Mouse (Mus musculus) hematopoietic stem cell, adult 5-6 weeks (primary cell): ENCODE data around the gene Fcnb. TPM values are rescaled to one million over a fixed set of nuclear protein-coding genes. Genes with fewer than 3 reads are reported as not detected.

Experiments
- ATAC-seq, 2 experiments: fragments of 125-278 bp in 1 of 2; replicated peaks in 1 of 2; 2 replicates each; pipeline ENCODE4 v1.8.0; 2016 to 2017; ENCODE audit warnings: inconsistent platforms in 2 of 2, mild to moderate bottlenecking in 2 of 2, moderate number of reproducible peaks in 2 of 2, low read depth in 1 of 2, moderate TSS enrichment in 1 of 2; ENCODE audit not compliant: low FRiP score in 2 of 2, poor library complexity in 2 of 2, severe bottlenecking in 2 of 2, insufficient read depth in 1 of 2, low TSS enrichment in 1 of 2
- total RNA-seq: library from RNA; stranded (forward); fragments of 172-1452, 232-1000 nt; gene quantifications from 2 replicates; pipeline ENCODE4 v1.2.3, GENCODE M21; 2017

The Fcnb gene
- total RNA-seq, 1 experiment from 2014 or later = 30.2 TPM

DNA sequence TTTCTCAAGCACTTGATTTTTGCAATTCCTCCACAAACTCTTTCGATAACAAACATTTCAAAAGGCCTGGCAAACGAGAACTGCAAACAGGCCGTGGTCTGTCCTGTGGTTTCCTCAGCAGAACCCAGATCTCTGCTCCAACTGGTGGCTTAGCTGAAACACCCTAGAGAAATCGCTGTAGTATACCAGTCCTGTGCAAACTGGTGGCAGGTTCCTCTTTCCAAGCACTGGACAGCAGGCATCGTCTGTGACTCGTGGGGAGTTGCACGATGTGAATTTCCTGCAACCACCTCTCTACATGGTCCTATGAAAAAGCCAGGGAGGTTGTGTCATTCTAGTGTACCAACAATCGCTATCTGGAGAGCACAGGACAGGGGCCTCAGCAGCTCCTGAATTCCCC lies 7.4 kb upstream of the Fcnb start:
- ATAC-seq = peak; percentile 91 to 95

DNA sequence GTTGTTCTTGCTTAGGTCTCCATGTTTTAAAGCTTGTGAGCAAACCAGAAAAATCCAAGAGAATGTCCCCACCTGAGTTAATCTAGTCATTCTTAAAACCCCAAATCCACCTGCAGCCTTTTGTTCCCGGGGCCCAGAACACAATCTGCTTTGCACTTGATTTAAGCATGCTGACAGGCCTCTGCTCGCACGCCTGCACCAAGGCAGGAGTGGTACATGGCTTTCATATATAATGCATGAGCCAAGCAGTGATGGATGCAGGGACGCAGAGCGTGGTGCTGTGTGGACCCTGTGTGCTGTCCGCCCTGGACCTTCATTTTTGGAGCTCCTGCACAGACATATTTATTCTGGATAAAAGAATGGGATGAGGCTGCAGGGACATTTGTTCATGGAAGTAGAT lies 6.4 kb upstream of the Fcnb start:
- ATAC-seq = no peak

DNA sequence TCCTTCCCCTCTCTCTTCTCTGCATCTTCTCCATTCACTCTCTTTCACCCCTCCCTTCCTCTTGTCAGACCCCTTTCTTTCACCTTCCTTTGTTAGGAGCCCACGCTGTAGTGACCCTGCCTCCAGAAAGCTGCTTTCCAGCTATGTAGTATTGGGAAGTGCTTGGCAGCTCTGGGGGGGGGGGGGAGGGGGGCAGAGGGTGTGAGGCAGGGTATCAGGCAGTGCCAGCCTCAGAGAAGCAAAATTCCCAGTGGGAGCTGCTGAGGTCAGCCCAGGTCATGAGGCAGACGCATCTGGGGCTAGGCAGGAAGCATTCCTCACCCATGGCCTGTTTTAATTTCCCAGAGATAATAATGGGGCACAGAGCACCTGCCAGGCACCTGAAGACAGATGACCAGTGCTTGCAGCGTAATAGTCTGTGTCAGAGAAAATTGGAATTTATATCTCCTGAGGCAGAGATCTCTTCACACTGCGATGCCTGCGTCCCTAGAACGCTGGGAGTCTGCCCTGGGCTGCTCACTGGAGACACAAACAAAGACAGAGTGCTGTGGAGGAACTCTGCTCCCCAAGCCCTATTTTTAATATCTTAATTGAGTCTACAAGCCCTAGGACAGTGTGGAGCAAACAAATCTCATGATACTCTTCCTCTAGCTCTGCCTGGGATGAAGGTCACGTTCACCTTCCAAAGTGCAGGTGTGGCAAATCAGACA lies 5.8 kb upstream of the Fcnb start:
- no peak for ATAC-seq

DNA sequence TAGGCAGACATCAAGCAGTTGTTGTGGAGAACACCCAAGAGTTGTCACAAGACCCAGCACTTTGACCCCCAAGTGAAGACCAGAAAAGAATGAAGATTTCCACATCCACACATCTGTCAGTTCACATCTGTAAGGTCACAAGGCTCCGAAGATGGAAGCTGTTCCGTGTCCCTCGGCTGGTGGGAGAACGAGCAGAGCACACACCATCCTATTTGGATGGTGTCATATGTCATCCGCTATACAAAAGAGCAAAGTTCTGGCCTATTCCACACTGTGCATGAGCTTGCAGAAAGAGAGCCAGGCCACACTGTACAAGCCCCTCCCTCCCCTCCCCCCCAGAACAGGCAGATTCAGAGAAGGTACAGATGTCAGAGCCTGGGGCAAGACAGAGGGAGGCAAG lies 4.4 kb upstream of the Fcnb start:
- no peak for ATAC-seq

DNA sequence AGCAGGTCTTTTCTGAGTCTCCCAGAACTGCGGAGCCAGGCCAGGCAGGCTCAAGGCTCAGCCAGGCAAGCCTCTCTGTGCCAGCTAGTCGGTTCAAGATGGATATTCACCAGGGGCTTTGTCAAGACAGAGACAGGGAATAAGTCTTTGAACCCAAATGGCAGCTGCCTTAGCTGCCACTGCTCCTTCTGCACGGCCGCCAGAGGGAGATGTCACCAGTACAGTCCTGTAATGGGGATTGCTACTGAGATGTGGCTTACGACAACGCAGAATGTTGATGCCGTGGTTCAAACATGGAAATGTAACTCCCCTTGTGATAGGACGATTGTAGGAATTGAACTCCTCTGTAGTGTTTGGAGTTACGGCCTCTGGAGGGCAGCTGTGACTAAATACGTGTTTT lies 1.4 kb upstream of the Fcnb start:
- no peak for ATAC-seq

DNA sequence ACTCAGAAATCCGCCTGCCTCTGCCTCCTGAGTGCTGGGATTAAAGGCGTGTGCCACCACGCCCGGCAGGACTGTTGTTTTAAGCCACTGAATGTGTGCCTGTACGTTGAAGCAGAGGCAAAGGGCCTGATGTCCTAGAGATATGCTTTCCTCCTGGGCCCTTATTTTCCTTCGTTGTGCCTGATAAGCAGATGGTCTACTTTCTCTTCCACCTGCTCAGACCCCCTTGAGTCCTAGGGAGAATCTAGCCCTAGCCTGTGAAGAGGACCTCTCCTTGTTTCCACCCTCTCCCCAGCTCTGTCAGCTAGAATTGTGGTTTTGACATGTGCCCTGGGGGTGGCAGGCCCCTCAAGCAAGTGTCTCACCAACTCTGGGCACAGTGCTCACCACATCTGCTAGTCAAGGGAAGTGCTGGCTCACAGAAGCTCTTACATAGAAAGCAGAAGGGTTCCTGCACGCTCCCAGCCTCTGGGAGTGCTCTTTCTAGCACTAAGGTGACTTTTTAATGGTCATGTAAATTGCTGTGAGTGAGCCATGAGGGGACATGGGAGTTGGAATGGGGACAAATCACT lies 9.0 kb downstream of the Fcnb start:
- ATAC-seq = peak; percentile 34 to 66; a peak in 3 of 4 replicates

GRCm38 (mm10) chr2:28068537-28068878 lies 16.2 kb downstream of the Fcnb start:
- 0 out of 4 replicates have a peak, but pooled peaks of 1 of the 2 experiments have one; percentile 13 for ATAC-seq

- ATAC-seq = 0 out of 4 replicates have a peak, but pooled peaks of 1 of the 2 experiments have one; percentile 16
Observed at GRCm38 (mm10) chr2:28067821-28068536, 16.7 kb downstream of the Fcnb start.

GRCm38 (mm10) chr2:28067175-28067574 lies 17.5 kb downstream of the Fcnb start:
- ATAC-seq = no peak

GRCm38 (mm10) chr2:28066686-28067085 lies 18.0 kb downstream of the Fcnb start:
- no peak for ATAC-seq

DNA sequence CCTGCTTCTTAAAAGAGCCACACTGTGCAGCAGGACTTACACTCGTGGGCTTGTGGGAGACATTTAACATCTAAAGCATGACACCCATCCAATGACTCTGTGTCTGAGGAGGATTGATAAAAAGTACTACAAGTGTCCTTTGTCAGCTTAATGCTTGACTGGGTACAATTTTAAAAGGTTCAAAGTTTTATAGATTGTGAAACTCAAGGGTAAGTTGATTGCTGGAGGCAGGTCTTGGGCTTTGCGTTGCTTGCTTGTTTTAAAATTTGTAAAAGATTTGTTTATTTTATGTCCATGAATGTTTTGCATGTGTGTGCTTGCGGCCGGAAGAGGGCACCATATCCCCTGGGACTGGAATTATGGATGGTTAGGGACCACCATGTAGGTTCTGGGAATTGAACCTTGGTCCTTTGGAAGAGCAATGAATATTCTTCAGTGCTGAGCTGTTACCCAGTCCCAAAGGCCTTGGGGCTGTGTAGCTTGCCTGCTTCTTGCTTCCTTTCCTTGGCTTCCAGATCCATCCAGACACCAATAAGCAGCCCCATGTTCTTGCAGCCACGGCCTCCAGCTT lies 19.5 kb downstream of the Fcnb start:
- no peak for ATAC-seq

GRCm38 (mm10) chr2:28064339-28065080 lies 20.2 kb downstream of the Fcnb start:
- no peak for ATAC-seq

DNA sequence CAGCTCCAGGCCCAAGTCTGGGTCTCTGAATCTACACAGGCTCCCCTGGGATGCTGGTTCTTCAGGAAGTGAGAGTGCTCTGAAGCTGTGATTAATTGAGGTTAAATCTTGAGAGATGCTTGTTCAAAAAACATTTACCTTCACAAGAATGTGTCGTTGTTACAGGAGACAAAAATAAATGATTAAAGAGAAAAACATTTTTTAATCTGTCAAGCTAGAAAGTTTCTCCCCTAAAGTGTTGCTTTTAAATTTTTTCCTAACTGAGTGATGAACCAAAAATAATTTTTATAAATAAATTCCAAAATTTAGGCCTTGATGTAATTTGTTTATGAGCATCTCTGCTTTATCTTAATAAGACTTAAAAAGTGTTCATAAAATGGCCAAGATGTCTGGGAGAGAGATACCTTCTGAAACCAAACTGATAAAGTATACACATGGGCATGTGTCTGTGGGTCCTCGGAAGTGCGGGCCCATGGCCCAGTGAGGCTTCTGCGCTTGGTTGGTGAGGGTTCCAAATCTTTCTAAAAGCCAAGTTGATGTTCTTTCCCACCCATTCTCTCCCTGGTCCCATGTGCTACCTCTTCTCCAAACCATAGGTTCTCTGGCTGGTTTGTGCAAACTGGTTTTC lies 20.9 kb downstream of the Fcnb start:
- ATAC-seq = no peak

GRCm38 (mm10) chr2:28059922-28060321 lies 24.8 kb downstream of the Fcnb start:
- ATAC-seq = no peak

- ATAC-seq = no peak
Observed at GRCm38 (mm10) chr2:28047092-28047491, 37.6 kb downstream of the Fcnb start.

DNA sequence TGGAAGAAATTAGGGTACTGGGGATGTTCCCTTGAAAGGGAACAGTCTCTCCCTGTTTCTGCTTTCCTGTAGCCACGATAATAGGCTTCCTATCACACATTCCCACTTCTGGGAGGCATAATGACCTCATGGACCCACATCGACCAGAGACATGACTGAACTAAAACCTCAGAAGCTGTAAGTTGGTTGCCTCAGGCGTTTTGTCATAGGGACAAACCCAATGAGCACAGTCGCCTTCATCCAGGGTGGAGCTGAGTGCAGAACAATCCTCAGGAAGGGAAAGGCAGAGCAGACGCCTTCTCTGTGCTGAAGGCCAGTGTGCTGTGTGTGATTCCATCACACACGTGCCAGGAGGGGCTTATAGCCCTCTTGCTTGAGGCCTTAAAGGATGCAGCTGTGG lies 38.4 kb downstream of the Fcnb start:
- ATAC-seq = no peak

DNA sequence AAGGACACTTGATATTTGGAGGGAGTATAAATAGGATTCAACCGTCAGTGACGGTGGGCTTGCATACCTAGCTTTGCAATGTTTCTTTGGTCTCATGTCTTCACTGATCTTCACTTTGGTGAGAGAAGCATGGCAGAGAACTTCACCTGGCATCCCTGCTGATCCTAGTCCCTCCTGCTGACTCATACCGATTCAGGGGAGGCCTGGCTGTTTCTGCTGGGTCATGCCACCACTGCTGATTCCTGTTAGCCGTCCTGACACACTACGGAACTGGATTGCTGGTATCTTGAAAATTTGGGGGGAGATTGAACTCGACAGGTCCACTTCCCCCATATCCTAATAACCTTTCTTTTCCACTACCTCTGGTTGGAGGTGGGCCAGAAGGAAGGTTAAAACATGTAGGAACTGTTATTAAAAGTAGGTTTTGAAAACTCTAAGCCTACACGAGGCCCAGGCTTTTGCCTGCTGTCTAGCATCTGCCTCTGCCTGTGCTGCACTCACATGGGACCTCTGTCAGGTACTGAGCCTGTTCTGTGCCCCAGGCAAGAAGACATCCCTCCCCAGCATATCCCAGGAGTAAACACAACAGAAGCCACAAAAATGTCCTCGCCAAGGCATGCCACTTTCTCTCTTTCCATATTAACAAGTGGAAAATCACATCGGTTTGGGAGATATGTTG lies 39.6 kb downstream of the Fcnb start:
- ATAC-seq = no peak
